Comparison of ENCODE assay signal across 17 mouse cellular contexts in the genomic region with DNA sequence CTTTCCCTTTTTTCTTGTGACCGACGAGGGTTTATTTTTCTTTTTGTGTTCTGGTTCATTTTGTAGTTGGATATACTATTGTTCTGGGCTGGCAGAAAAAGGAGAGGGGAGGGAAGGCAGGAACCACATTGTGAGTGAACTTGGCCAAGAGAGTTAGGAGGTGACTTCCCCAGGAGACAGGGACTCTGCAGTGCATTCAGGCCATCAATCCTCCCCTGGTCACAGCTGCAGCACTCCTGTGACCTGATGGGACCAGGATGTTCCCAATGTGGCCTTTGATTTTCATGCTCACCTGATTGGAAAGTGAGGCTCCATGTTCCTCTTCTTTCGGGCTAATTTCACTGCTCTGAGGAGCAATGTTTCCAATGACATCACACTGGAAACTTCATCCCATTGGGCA.
DNase-seq lines count a peak whose midpoint lies in the region; ATAC-seq and TF ChIP-seq lines count a peak whose summit lies in the region.
"Had no signal": no experiment of that assay in that cellular context is flagged by ENCODE, and none has a peak within 500 bp of the region (broad histone marks: within the 10 kb centered on the region; RNA-seq: fewer than 3 reads in every experiment).

No protein-coding gene starts in this region.

- no peaks in the 10 kb centered on the region; the same call in 1 of the 2 replicates for H3K9me3 ChIP-seq in kidney, embryonic 14.5 days (ENCODE audit: control insufficient read depth, low read length)
- H3K9me3 ChIP-seq in kidney, postnatal 0 days (replicated peaks; ENCODE audit: low read length) = no peaks in the 10 kb centered on the region
- H3K9me3 ChIP-seq in forebrain, postnatal 0 days (ENCODE audit: low read length) = no peaks in the 10 kb centered on the region
- H3K9me3 ChIP-seq: embryonic facial prominence, embryonic 15.5 days had no signal

- no peak for ATAC-seq in kidney, embryonic 14.5 days (ENCODE audit: low FRiP score, low TSS enrichment)
- ATAC-seq in common myeloid progenitor, adult 5-6 weeks (replicated peaks; ENCODE audit: low read depth, poor library complexity, severe bottlenecking) = 0 out of 2 replicates have a peak, but pooled peaks have one; percentile 6
- no peak for ATAC-seq in kidney, postnatal 0 days (replicated peaks; ENCODE audit: low FRiP score, low read depth)
- ATAC-seq in forebrain, postnatal 0 days = no peak

- no peaks in the 10 kb centered on the region for H3K4me1 ChIP-seq in kidney, adult 2 months (ENCODE audit: control insufficient read depth, insufficient read depth, low read length)
- H3K4me1 ChIP-seq in kidney, embryonic 14.5 days (ENCODE audit: control insufficient read depth, insufficient read depth, low read length) = 0 out of 2 replicates have a peak, but pooled peaks cover 3% of the 10 kb centered on the region
- H3K4me1 ChIP-seq in kidney, postnatal 0 days (replicated peaks; ENCODE audit: insufficient read depth, low read length) = 0 out of 2 replicates have a peak, but pooled peaks cover 4% of the 10 kb centered on the region
- H3K4me1 ChIP-seq in forebrain, postnatal 0 days (ENCODE audit: insufficient read depth) = no peaks in the 10 kb centered on the region; the same call in 1 of the 2 replicates

- H3K36me3 ChIP-seq in kidney, adult 2 months (ENCODE audit: control insufficient read depth, insufficient read depth, low read length) = no peaks in the 10 kb centered on the region
- H3K36me3 ChIP-seq in kidney, embryonic 14.5 days (ENCODE audit: control insufficient read depth, insufficient read depth, low read length) = no peaks in the 10 kb centered on the region
- H3K36me3 ChIP-seq in kidney, postnatal 0 days (ENCODE audit: insufficient read depth, low read length) = no peaks in the 10 kb centered on the region
- no peaks in the 10 kb centered on the region for H3K36me3 ChIP-seq in forebrain, postnatal 0 days (ENCODE audit: insufficient read depth)
- H3K36me3 ChIP-seq: embryonic facial prominence, embryonic 15.5 days; limb, embryonic 12.5 days; neural tube, embryonic 13.5 days had no signal

- no peak for TF ChIP-seq POLR2A in kidney, adult 2 months (IDR thresholded peaks at IDR 0.05; ENCODE audit: low read depth, low read length)

- 64% methylated on average over 3 of the region's 3 CpGs for WGBS in kidney, adult 2 months
- WGBS in kidney, embryonic 14.5 days = 54% methylated on average over 3 of the region's 3 CpGs
- whole genome bisulfite sequencing in kidney, postnatal 0 days = 52% methylated on average over 3 of the region's 3 CpGs
- WGBS in forebrain, postnatal 0 days = 61% methylated on average over 3 of the region's 3 CpGs

- no peak overlapping the region for H3K9ac ChIP-seq in kidney, embryonic 14.5 days (ENCODE audit: low read depth, low read length)
- H3K9ac ChIP-seq in kidney, postnatal 0 days (ENCODE audit: low read depth, low read length) = no peak overlapping the region
- H3K9ac ChIP-seq in forebrain, postnatal 0 days = no peak overlapping the region
- H3K9ac ChIP-seq: embryonic facial prominence, embryonic 15.5 days; limb, embryonic 12.5 days; liver, embryonic 14.5 days; neural tube, embryonic 13.5 days had no signal

- no peak overlapping the region for H3K4me3 ChIP-seq in kidney, adult 2 months (ENCODE audit: insufficient read depth, low read depth, low read length)
- H3K4me3 ChIP-seq in kidney, embryonic 14.5 days (ENCODE audit: low read length) = no peak overlapping the region
- no peak overlapping the region for H3K4me3 ChIP-seq in kidney, postnatal 0 days (replicated peaks; ENCODE audit: low read depth, low read length)
- no peak overlapping the region for H3K4me3 ChIP-seq in forebrain, postnatal 0 days (ENCODE audit: low read depth, low read length)
- H3K4me3 ChIP-seq: embryonic facial prominence, embryonic 15.5 days; layer of hippocampus, adult 2 months; limb, embryonic 12.5 days; neural tube, embryonic 13.5 days had no signal

- no peaks in the 10 kb centered on the region for H3K27me3 ChIP-seq in kidney, adult 2 months (replicated peaks; ENCODE audit: control insufficient read depth, insufficient read depth, low read length)
- peaks cover 29% of the 10 kb centered on the region for H3K27me3 ChIP-seq in kidney, embryonic 14.5 days (ENCODE audit: control insufficient read depth, insufficient read depth, low read length)
- H3K27me3 ChIP-seq in kidney, postnatal 0 days (ENCODE audit: insufficient read depth, low read length) = peaks cover 5% of the 10 kb centered on the region; the same call in 1 of the 2 replicates
- 0 out of 2 replicates have a peak, but pooled peaks cover 5% of the 10 kb centered on the region for H3K27me3 ChIP-seq in forebrain, postnatal 0 days (ENCODE audit: insufficient read depth, low read length)

- H3K27ac ChIP-seq in kidney, adult 2 months (ENCODE audit: insufficient read depth, low read depth, low read length) = peak overlapping the region; percentile 49; the same call in 1 of the 2 replicates
- H3K27ac ChIP-seq in kidney, embryonic 14.5 days (ENCODE audit: low read depth, low read length) = no peak overlapping the region
- H3K27ac ChIP-seq in kidney, postnatal 0 days = no peak overlapping the region
- H3K27ac ChIP-seq in forebrain, postnatal 0 days (ENCODE audit: low read depth, low read length) = no peak overlapping the region
- H3K27ac ChIP-seq: embryonic facial prominence, embryonic 15.5 days; layer of hippocampus, adult 2 months; limb, embryonic 12.5 days; liver, embryonic 14.5 days; neural tube, embryonic 13.5 days had no signal

- DNase-seq in adrenal gland, adult 8-10 months = peak; percentile 35
- no peak for DNase-seq in adrenal gland, adult 18-20 months (ENCODE audit: low spot score in 2 of 2)
- DNase-seq in kidney, adult 2 months = peak; percentile 79
- DNase-seq in kidney, postnatal 0 days (ENCODE audit: low spot score) = peak; percentile 41
- no peak for DNase-seq in forebrain, postnatal 0 days
- DNase-seq in left cerebral cortex, adult 8-10 months (ENCODE audit: low spot score in 2 of 2) = no peak
- DNase-seq: cerebellum, adult 8-10 months; lung, postnatal 14 days; right cerebral cortex, postnatal 4 days; thymus, postnatal 4 days had no signal

- no peak overlapping the region for H3K4me2 ChIP-seq in kidney, embryonic 14.5 days (replicated peaks; ENCODE audit: low read depth, low read length)
- no peak overlapping the region for H3K4me2 ChIP-seq in kidney, postnatal 0 days (ENCODE audit: low read length)
- H3K4me2 ChIP-seq in forebrain, postnatal 0 days (ENCODE audit: low read depth) = no peak overlapping the region
- H3K4me2 ChIP-seq: embryonic facial prominence, embryonic 15.5 days; limb, embryonic 12.5 days; neural tube, embryonic 13.5 days had no signal

- no peak for TF ChIP-seq CTCF in kidney, adult 2 months (conservative IDR thresholded peaks at IDR 0.05; ENCODE audit: insufficient read depth, insufficient read length, low read depth, low read length)
- TF ChIP-seq CTCF in kidney, postnatal 0 days (IDR thresholded peaks at IDR 0.05; ENCODE audit: low read depth) = no peak
- no peak for TF ChIP-seq CTCF in forebrain, postnatal 0 days (IDR thresholded peaks at IDR 0.05; ENCODE audit: low read depth)

Comparison
In these comparisons a context has a peak if more than half of its experiments do, and no peak if none do; other contexts are left out.
1. DNase-seq: peak in adrenal gland, adult 8-10 months (single experiment), kidney, adult 2 months (single experiment) and kidney, postnatal 0 days (single experiment); none in adrenal gland, adult 18-20 months (0 of 2), forebrain, postnatal 0 days (single experiment) and left cerebral cortex, adult 8-10 months (0 of 2).